Mouse (Mus musculus) embryonic facial prominence, embryonic 13.5 days (tissue): ENCODE measurements at regions not wholly inside any gene's neighbourhood (a gene's known extent, or its start where the extent isn't known, plus 50 kb on each side); places are given as distances from the start of the nearest gene placed in this dataset.

ENCODE experiments used
- ATAC-seq: fragments of 200-750 bp; cut with Nextera tagmentation; 2 replicates; pipeline ENCODE4 v1.8.0; 2017; ENCODE audit warnings: low read depth; ENCODE audit not compliant: insufficient number of reproducible peaks, insufficient read depth, low FRiP score, low TSS enrichment
- H3K27ac ChIP-seq: fragments of 300-500 bp; sonication (generic); 2 replicates; pipeline ENCODE4 v1.5.1; 2015; ENCODE audit warnings: moderate library complexity, mild to moderate bottlenecking, inconsistent platforms
- H3K27me3 ChIP-seq: fragments of 300-500 bp; sonication (generic); 2 replicates; pipeline ENCODE4 v1.6.1; 2015; ENCODE audit warnings: mild to moderate bottlenecking, inconsistent platforms
- H3K36me3 ChIP-seq: fragments of 300-500 bp; sonication (generic); 2 replicates; pipeline ENCODE4 v1.6.1; 2015; ENCODE audit warnings: mild to moderate bottlenecking, inconsistent platforms
- H3K4me1 ChIP-seq: fragments of 300-500 bp; sonication (generic); 2 replicates; pipeline ENCODE4 v1.6.1; 2015; ENCODE audit warnings: inconsistent platforms
- H3K4me2 ChIP-seq: fragments of 300-500 bp; sonication (generic); 2 replicates; pipeline ENCODE4 v1.6.1; 2015; ENCODE audit warnings: moderate library complexity, mild to moderate bottlenecking, inconsistent platforms
- H3K4me3 ChIP-seq: fragments of 300-500 bp; sonication (generic); 2 replicates; pipeline ENCODE4 v1.5.1; 2015; ENCODE audit warnings: mild to moderate bottlenecking, inconsistent platforms
- H3K9ac ChIP-seq: fragments of 300-500 bp; sonication (generic); 2 replicates; pipeline ENCODE4 v1.6.1; 2015; ENCODE audit warnings: mild to moderate bottlenecking, inconsistent platforms
- H3K9me3 ChIP-seq: fragments of 300-500 bp; sonication (generic); 2 replicates; pipeline ENCODE4 v1.6.1; 2016; ENCODE audit warnings: inconsistent platforms
- WGBS: fragments of 180-500 bp; shearing (Covaris S2); methylation state at CpG from one replicate; pipeline ENCODE4 v1.1.7; 2015; ENCODE audit warnings: mixed read lengths; 5-methylcytosine and 5-hydroxymethylcytosine counted together

- Histone ChIP-seq H3K4me3 (no peak overlapping the region), H3K27me3 (no peaks in the 10 kb centered on the region), H3K36me3 (no peaks in the 10 kb centered on the region), H3K9me3 (no peaks in the 10 kb centered on the region), H3K4me1 (no peaks in the 10 kb centered on the region; the same call in 1 of the 2 replicates), H3K9ac (no peak overlapping the region), H3K4me2 (no peak overlapping the region), H3K27ac (no peak overlapping the region)
- WGBS: 50% methylated on average over 4 of the region's 4 CpGs
- ATAC-seq: no peak
These were observed 125.8 kb upstream of the Mgat5 start for GRCm38 (mm10) chr1:127079012-127079411.

DNA sequence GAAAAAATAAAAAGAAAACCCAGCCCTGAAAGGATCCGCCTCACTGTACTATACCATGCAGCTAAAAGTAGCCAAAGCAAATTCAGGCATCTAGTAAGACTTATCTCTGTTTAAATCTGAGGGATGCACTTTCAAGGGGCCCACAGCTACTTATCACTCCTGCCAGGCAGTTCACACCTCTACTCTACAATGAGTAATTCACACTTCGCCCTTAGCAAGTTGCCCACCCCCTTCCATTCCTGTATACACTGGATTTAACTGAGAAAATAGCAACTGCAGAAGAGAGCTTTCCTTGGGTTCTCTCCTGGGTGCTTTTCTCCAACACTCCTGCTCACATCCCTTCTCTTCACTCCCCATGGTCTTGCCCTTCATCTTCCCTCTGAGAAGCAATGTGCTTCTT, 142.4 kb upstream of the Mgat5 start:
- H3K9me3 ChIP-seq: no peaks in the 10 kb centered on the region
- H3K4me3 ChIP-seq: no peak overlapping the region
- no peak overlapping the region for H3K27ac ChIP-seq
- no peaks in the 10 kb centered on the region for H3K36me3 ChIP-seq
- H3K9ac ChIP-seq: no peak overlapping the region
- ATAC-seq: no peak
- H3K4me2 ChIP-seq: no peak overlapping the region
- H3K27me3 ChIP-seq: no peaks in the 10 kb centered on the region
- WGBS: 86% methylated on average over 2 of the region's 2 CpGs
- no peaks in the 10 kb centered on the region for H3K4me1 ChIP-seq

GRCm38 (mm10) chr1:127045711-127046420, 158.9 kb upstream of the Mgat5 start:
- H3K4me1 ChIP-seq: no peaks in the 10 kb centered on the region
- ATAC-seq: no peak
- no peak overlapping the region for H3K9ac ChIP-seq
- no peak overlapping the region for H3K27ac ChIP-seq
- H3K27me3 ChIP-seq: no peaks in the 10 kb centered on the region
- no peak overlapping the region for H3K4me2 ChIP-seq
- no peaks in the 10 kb centered on the region for H3K36me3 ChIP-seq
- H3K9me3 ChIP-seq: no peaks in the 10 kb centered on the region
- WGBS: 74% methylated on average over 6 of the region's 6 CpGs
- H3K4me3 ChIP-seq: no peak overlapping the region

DNA sequence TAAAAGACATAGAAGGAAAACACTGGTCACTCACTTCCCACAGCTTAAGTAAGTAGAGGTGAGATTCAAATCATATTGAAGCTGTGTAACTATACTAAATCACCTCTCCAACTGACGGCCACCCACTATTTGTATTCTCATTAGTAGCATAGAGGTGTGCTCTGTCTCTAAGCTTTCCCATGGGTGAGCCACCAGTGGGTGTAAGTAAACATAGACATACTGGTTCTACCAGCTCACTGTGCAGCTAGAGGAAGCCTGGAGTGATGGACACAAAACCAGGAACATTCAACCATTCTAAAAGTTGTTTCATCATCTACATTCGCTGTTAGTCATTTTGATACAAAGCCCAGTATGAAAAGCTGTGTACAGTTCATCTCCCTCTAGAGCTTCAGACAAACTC, 170.1 kb upstream of the Mgat5 start:
- H3K36me3 ChIP-seq: no peaks in the 10 kb centered on the region
- H3K27me3 ChIP-seq: no peaks in the 10 kb centered on the region
- H3K4me3 ChIP-seq: no peak overlapping the region
- no peak for ATAC-seq
- H3K4me1 ChIP-seq: no peaks in the 10 kb centered on the region; the same call in 1 of the 2 replicates
- H3K4me2 ChIP-seq: no peak overlapping the region
- H3K27ac ChIP-seq: no peak overlapping the region
- no peaks in the 10 kb centered on the region for H3K9me3 ChIP-seq
- WGBS: 88% methylated on average over 2 of the region's 2 CpGs
- no peak overlapping the region for H3K9ac ChIP-seq

DNA sequence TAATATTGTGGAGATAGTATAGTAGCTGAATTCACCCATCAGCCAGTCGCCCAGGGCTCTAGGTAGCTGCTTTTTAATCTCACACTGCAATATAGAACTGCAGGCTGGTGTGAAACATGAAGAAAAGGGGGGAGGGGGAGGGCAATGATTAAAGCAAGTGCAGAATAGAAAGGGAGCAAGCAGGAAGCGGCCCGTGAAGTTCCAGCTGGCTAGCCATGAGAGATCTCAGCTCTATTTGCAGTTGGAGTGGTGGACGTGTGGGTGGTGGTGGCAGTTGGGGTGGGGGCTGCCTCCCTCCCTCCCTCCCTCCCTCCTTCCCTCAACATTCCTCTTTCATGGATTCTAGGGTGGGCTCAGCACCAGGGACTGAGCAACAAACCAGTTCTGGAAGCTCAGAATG, 173.3 kb upstream of the Mgat5 start:
- no peaks in the 10 kb centered on the region; the same call in 1 of the 2 replicates for H3K4me1 ChIP-seq
- whole genome bisulfite sequencing: 20% methylated on average over 4 of the region's 4 CpGs
- H3K9me3 ChIP-seq: no peaks in the 10 kb centered on the region
- no peak for ATAC-seq
- no peaks in the 10 kb centered on the region for H3K27me3 ChIP-seq
- H3K27ac ChIP-seq: no peak overlapping the region
- no peak overlapping the region for H3K4me2 ChIP-seq
- no peak overlapping the region for H3K9ac ChIP-seq
- no peak overlapping the region for H3K4me3 ChIP-seq
- H3K36me3 ChIP-seq: no peaks in the 10 kb centered on the region

DNA sequence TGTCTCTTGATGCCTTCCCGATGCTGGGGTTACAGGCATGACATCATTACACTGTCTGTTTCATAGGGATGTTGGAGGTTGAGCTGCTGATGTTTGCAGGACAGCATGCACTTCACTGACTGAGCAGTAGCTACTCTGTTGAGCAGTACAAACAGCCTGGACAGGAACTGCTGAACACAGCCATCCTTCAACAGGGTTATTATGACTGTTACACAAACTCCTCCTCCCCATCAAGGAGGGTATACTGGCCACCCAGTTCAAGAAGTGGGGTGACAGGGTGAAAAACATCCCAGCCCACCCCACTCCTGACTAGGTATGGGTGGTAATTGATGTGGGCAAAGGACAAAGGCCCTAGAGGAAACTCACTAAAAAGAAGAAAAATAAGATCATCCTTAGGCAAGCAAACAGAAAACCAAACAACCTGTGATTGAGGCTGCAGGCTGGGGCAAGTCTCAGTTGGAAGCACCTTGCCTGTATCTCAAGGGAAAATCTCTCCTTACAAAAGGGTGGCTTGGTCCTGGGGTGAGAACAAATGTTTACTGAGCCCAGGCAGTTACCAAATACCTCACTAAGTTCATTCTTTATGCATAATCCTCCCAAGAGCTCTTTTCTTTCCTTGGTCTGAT, 175.8 kb upstream of the Mgat5 start:
- Histone ChIP-seq H3K36me3 (no peaks in the 10 kb centered on the region), H3K9me3 (no peaks in the 10 kb centered on the region), H3K9ac (no peak overlapping the region), H3K4me2 (no peak overlapping the region), H3K27me3 (no peaks in the 10 kb centered on the region), H3K4me1 (no peaks in the 10 kb centered on the region; the same call in 1 of the 2 replicates), H3K27ac (no peak overlapping the region), H3K4me3 (no peak overlapping the region)
- no peak for ATAC-seq
- 68% methylated on average over 1 of the region's 1 CpGs for WGBS

- no peak overlapping the region for H3K4me2 ChIP-seq
- no peak overlapping the region for H3K27ac ChIP-seq
- no peak for ATAC-seq
- H3K9me3 ChIP-seq: no peaks in the 10 kb centered on the region
- no peak overlapping the region for H3K4me3 ChIP-seq
- 73% methylated on average over 3 of the region's 3 CpGs for WGBS
- no peak overlapping the region for H3K9ac ChIP-seq
- no peaks in the 10 kb centered on the region for H3K4me1 ChIP-seq
- no peaks in the 10 kb centered on the region for H3K36me3 ChIP-seq
- no peaks in the 10 kb centered on the region for H3K27me3 ChIP-seq
These were observed 181.7 kb upstream of the Mgat5 start for GRCm38 (mm10) chr1:127023100-127023499.

DNA sequence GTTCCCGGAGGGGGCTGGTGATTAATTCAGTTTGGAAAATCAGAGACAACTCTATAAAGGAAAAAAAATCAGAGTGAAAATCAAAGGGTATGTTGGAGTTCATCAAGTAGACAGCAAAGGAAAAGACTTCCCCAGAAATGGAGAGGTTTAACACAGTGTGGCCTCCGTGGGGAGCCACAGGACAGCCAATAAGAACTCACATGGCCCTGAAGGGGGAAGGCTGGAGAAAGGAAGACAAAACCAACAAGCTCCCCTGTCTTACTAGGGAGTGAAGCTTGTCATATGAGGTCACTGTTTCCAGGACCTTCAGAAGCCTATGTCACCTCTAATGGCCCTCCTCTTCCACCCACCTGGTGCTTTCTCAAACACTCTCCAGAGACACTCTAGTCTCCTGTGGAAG, 187.1 kb upstream of the Nckap5 start:
- no peak overlapping the region for H3K4me3 ChIP-seq
- no peaks in the 10 kb centered on the region for H3K9me3 ChIP-seq
- H3K9ac ChIP-seq: no peak overlapping the region
- peaks cover 12% of the 10 kb centered on the region; the same call in 1 of the 2 replicates for H3K4me1 ChIP-seq
- H3K4me2 ChIP-seq: no peak overlapping the region
- no peaks in the 10 kb centered on the region for H3K36me3 ChIP-seq
- WGBS: 66% methylated on average over 2 of the region's 2 CpGs
- no peaks in the 10 kb centered on the region for H3K27me3 ChIP-seq
- no peak overlapping the region for H3K27ac ChIP-seq
- ATAC-seq: no peak

GRCm38 (mm10) chr1:127015894-127016245, 185.3 kb upstream of the Nckap5 start:
- WGBS: 41% methylated on average over 4 of the region's 4 CpGs
- no peaks in the 10 kb centered on the region for H3K9me3 ChIP-seq
- H3K27me3 ChIP-seq: no peaks in the 10 kb centered on the region
- no peaks in the 10 kb centered on the region for H3K36me3 ChIP-seq
- no peak overlapping the region for H3K9ac ChIP-seq
- H3K4me1 ChIP-seq: peaks cover 12% of the 10 kb centered on the region; the same call in 1 of the 2 replicates
- H3K4me3 ChIP-seq: no peak overlapping the region
- H3K4me2 ChIP-seq: no peak overlapping the region
- no peak for ATAC-seq
- no peak overlapping the region for H3K27ac ChIP-seq

GRCm38 (mm10) chr1:127015042-127015893, 184.7 kb upstream of the Nckap5 start:
- ATAC-seq: no peak
- 39% methylated on average over 8 of the region's 8 CpGs for WGBS

DNA sequence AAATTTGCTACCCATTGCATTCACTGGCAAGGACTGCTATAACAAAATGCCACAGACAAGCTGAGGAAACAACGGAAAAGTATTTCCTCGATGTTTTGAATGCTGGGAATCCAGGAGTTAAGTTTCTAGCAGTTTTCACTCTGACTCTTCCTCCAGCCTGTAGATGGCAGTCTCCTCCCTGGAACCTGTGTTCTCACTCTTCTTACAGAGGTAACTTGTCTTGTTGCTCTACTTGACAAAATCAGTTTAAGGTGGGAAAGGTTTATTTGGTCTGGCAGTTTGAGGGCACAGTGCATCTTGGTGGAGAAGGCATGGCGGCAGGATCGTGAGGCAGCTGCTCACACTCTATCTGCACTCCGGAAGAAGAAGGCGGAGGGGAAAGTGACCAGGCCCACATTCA, 181.3 kb upstream of the Nckap5 start:
- no peaks in the 10 kb centered on the region for H3K27me3 ChIP-seq
- H3K9me3 ChIP-seq: no peaks in the 10 kb centered on the region
- peaks cover 12% of the 10 kb centered on the region; the same call in 1 of the 2 replicates for H3K4me1 ChIP-seq
- WGBS: 68% methylated on average over 6 of the region's 6 CpGs
- no peak overlapping the region for H3K9ac ChIP-seq
- H3K27ac ChIP-seq: no peak overlapping the region
- ATAC-seq: no peak
- no peak overlapping the region for H3K4me2 ChIP-seq
- H3K4me3 ChIP-seq: no peak overlapping the region
- H3K36me3 ChIP-seq: no peaks in the 10 kb centered on the region

More at GRCm38 (mm10) chr1:127015042-127015893, 184.7 kb upstream of the Nckap5 start:
- Histone ChIP-seq H3K27me3 (no peaks in the 10 kb centered on the region), H3K4me2 (no peak overlapping the region), H3K9me3 (no peaks in the 10 kb centered on the region), H3K9ac (no peak overlapping the region), H3K27ac (no peak overlapping the region), H3K4me3 (no peak overlapping the region), H3K4me1 (peaks cover 12% of the 10 kb centered on the region; the same call in 1 of the 2 replicates), H3K36me3 (no peaks in the 10 kb centered on the region)
